Mouse (Mus musculus): ENCODE data around the gene Zan.

Zan gene

GRCm38 (mm10) chr5:137351394-137351793 lies 125.5 kb downstream of the Zan start:
- DNase-seq (ENCODE audit: low read depth, low spot score): no peak

GRCm38 (mm10) chr5:137351058-137351380 lies 125.8 kb downstream of the Zan start:
- DNase-seq (ENCODE audit: low read depth, low spot score): no peak

GRCm38 (mm10) chr5:137350205-137351057 lies 126.4 kb downstream of the Zan start:
- DNase-seq (ENCODE audit: low read depth, low spot score): no peak

GRCm38 (mm10) chr5:137349384-137350204 lies 127.3 kb downstream of the Zan start, which contains the start of gene Ephb4:
Gene Ephb4 (plus strand): TSS chr5:137350109.
- DNase-seq (ENCODE audit: low read depth, low spot score): no peak

- DNase-seq (ENCODE audit: low read depth, low spot score): no peak
Measured at GRCm38 (mm10) chr5:137348482-137349383, 128.1 kb downstream of the Zan start.

- DNase-seq (ENCODE audit: low read depth, low spot score): no peak
Measured at GRCm38 (mm10) chr5:137347856-137348255, 129.0 kb downstream of the Zan start.

GRCm38 (mm10) chr5:137346983-137347382 lies 129.9 kb downstream of the Zan start:
- DNase-seq (ENCODE audit: low read depth, low spot score): no peak

GRCm38 (mm10) chr5:137346388-137346787 lies 130.5 kb downstream of the Zan start:
- DNase-seq (ENCODE audit: low read depth, low spot score): no peak

GRCm38 (mm10) chr5:137345821-137346220 lies 131.0 kb downstream of the Zan start:
- DNase-seq (ENCODE audit: low read depth, low spot score): no peak

GRCm38 (mm10) chr5:137343869-137344268 lies 133.0 kb downstream of the Zan start:
- no peak for DNase-seq (ENCODE audit: low read depth, low spot score)

- no peak for DNase-seq (ENCODE audit: low read depth, low spot score)
Measured at GRCm38 (mm10) chr5:137343412-137343811, 133.5 kb downstream of the Zan start.

GRCm38 (mm10) chr5:137342407-137343012 lies 134.4 kb downstream of the Zan start:
- no peak for DNase-seq (ENCODE audit: low read depth, low spot score)

- no peak for DNase-seq (ENCODE audit: low read depth, low spot score)
Measured at GRCm38 (mm10) chr5:137340222-137340621, 136.6 kb downstream of the Zan start.

- DNase-seq (ENCODE audit: low read depth, low spot score): no peak
Measured at GRCm38 (mm10) chr5:137339290-137339979, 137.4 kb downstream of the Zan start.

GRCm38 (mm10) chr5:137338663-137339289 lies 138.1 kb downstream of the Zan start:
- DNase-seq (ENCODE audit: low read depth, low spot score): no peak

GRCm38 (mm10) chr5:137338256-137338655 lies 138.6 kb downstream of the Zan start:
- DNase-seq (ENCODE audit: low read depth, low spot score): peak; percentile 55

GRCm38 (mm10) chr5:137337190-137337589 lies 139.7 kb downstream of the Zan start:
- no peak for DNase-seq (ENCODE audit: low read depth, low spot score)

- no peak for DNase-seq (ENCODE audit: low read depth, low spot score)
Measured at GRCm38 (mm10) chr5:137335066-137335465, 141.8 kb downstream of the Zan start.

GRCm38 (mm10) chr5:137334317-137334716 lies 142.5 kb downstream of the Zan start:
- no peak for DNase-seq (ENCODE audit: low read depth, low spot score)

GRCm38 (mm10) chr5:137333512-137334174 lies 143.2 kb downstream of the Zan start, which contains the start of gene Slc12a9:
Gene Slc12a9 (minus strand): TSS chr5:137333597.
- peak; percentile 74 for DNase-seq (ENCODE audit: low read depth, low spot score)
